Mouse (Mus musculus) hindbrain, embryonic 11.5 days (tissue): ENCODE data around the gene Polrmt. TPM values are rescaled to one million over a fixed set of nuclear protein-coding genes. Genes with fewer than 3 reads are reported as not detected.

Experiments
- ATAC-seq: fragments of 200-750 bp; cut with Nextera tagmentation; 2 replicates; pipeline ENCODE4 v1.8.0; 2017; ENCODE audit warnings: mild to moderate bottlenecking, moderate TSS enrichment, moderate library complexity; ENCODE audit not compliant: low FRiP score
- DNase-seq: peaks from one replicate; pipeline ENCODE4 v3.0.0-alpha.2; 2015; ENCODE audit warnings: low spot score
- H3K27ac ChIP-seq: fragments of 300-500 bp; sonication (generic); 2 replicates; pipeline ENCODE4 v1.5.1; 2014; ENCODE audit warnings: mild to moderate bottlenecking, low read depth, low read length
- H3K27me3 ChIP-seq: fragments of 300-500 bp; sonication (generic); 2 replicates; pipeline ENCODE4 v1.6.1; 2014; ENCODE audit warnings: mild to moderate bottlenecking, low read length, moderate library complexity, mixed read lengths; ENCODE audit not compliant: control insufficient read depth, insufficient read depth
- H3K36me3 ChIP-seq: fragments of 300-500 bp; sonication (generic); 2 replicates; pipeline ENCODE4 v1.6.1; 2014; ENCODE audit warnings: mild to moderate bottlenecking, low read length, moderate library complexity, mixed read lengths; ENCODE audit not compliant: control insufficient read depth, insufficient read depth
- H3K4me1 ChIP-seq: fragments of 300-500 bp; sonication (generic); replicated peaks from 2 replicates; pipeline ENCODE4 v1.6.1; 2014; ENCODE audit warnings: low read length, mixed read lengths; ENCODE audit not compliant: control insufficient read depth, insufficient read depth
- H3K4me2 ChIP-seq: fragments of 300-500 bp; sonication (generic); replicated peaks from 2 replicates; pipeline ENCODE4 v1.6.1; 2014; ENCODE audit warnings: mild to moderate bottlenecking, low read depth, low read length
- H3K4me3 ChIP-seq: fragments of 300-500 bp; sonication (generic); 2 replicates; pipeline ENCODE4 v1.5.1; 2014; ENCODE audit warnings: low read depth, low read length
- H3K9ac ChIP-seq: fragments of 300-500 bp; sonication (generic); 2 replicates; pipeline ENCODE4 v1.6.1; 2014; ENCODE audit warnings: low read depth, low read length
- H3K9me3 ChIP-seq: fragments of 300-500 bp; sonication (generic); 2 replicates; pipeline ENCODE4 v1.6.1; 2016; ENCODE audit warnings: low read length; ENCODE audit not compliant: control insufficient read depth
- WGBS: fragments of 180-500 bp; shearing (Covaris S2); extraction: QIAGEN DNeasy Blood & Tissue Kit; methylation state at CpG from one replicate; pipeline ENCODE4 v1.1.7; 2014; 5-methylcytosine and 5-hydroxymethylcytosine counted together
- polyA plus RNA-seq: library from polyadenylated mRNA; unstranded; fragments of >200 nt; fragmentation: Nextera tagmentation; extraction: Ambion mirVana; gene quantifications from 2 replicates; pipeline ENCODE4 v1.2.1, GENCODE M21; 2014

Gene Polrmt
- polyA plus RNA-seq, 1 experiment from 2014 or later, result 26.8 TPM

- peaks cover 9% of the 10 kb centered on the region for H3K36me3 ChIP-seq
- H3K27ac ChIP-seq, result no peak overlapping the region
- DNase-seq, result no peak
- H3K4me2 ChIP-seq, result no peak overlapping the region
- 0 out of 2 replicates have a peak, but pooled peaks cover 2% of the 10 kb centered on the region for H3K4me1 ChIP-seq
- no peak overlapping the region for H3K9ac ChIP-seq
- no peaks in the 10 kb centered on the region for H3K9me3 ChIP-seq
- H3K27me3 ChIP-seq, result no peaks in the 10 kb centered on the region
- 74% methylated on average over 3 of the region's 3 CpGs for WGBS
- ATAC-seq, result no peak
- no peak overlapping the region for H3K4me3 ChIP-seq
Measured at GRCm38 (mm10) chr10:79755854-79756253, 9.5 kb upstream of the Polrmt start.

DNA sequence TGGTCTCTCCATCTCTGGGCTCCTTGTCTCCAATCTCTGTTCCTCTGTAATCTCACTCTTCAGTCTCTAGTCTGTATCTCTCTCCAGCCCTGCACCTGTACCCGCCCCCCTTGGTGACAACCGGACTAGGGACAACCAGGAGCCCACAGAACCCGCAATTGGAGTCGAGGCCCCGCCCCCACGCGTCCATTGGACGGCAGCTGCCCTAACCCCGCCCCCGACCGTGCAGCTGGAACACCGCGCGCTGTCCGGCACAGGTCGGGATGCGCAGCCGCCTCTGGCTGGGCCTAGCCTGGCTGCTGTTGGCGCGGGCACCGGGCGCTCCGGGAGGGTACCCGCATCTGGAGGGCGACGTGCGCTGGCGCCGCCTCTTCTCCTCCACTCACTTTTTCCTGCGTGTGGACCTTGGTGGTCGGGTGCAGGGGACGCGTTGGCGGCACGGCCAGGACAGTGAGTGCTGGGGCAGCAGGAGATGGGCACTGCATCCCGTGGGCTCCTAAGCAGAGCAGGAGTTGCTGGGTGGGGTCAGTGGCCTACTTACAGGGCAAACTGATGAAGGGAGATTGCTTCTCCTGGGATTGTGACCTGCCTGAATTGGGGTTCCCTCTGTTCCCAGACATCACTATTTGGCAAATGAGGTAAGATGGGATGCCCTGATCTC lies 8.6 kb upstream of the Polrmt start, which contains the start of gene Fgf22:
Gene Fgf22, plus strand, starts transcription at position 221 of the 661 bp plus-strand sequence.
- ATAC-seq (peak; percentile 88), DNase-seq (peak; percentile 82)
- no peak within 1 kb of the TSS for H3K27ac ChIP-seq
- H3K9ac ChIP-seq, result peak within 1 kb of the TSS; percentile 53
- H3K4me2 ChIP-seq, result peak within 1 kb of the TSS; percentile 71
- peak within 1 kb of the TSS; percentile 29 for H3K4me3 ChIP-seq
- 1% methylated on average over 36 of the region's 36 CpGs for WGBS
- no peaks in the 10 kb centered on the region for H3K9me3 ChIP-seq
- 0 out of 2 replicates have a peak, but pooled peaks cover 2% of the 10 kb centered on the region for H3K4me1 ChIP-seq
- peaks cover 5% of the 10 kb centered on the region for H3K36me3 ChIP-seq
- H3K27me3 ChIP-seq, result no peaks in the 10 kb centered on the region

- Histone ChIP-seq H3K4me3 (no peak overlapping the region), H3K4me1 (no peaks in the 10 kb centered on the region), H3K4me2 (no peak overlapping the region), H3K27ac (no peak overlapping the region), H3K27me3 (no peaks in the 10 kb centered on the region), H3K9ac (no peak overlapping the region), H3K9me3 (no peaks in the 10 kb centered on the region), H3K36me3 (no peaks in the 10 kb centered on the region)
- 80% methylated on average over 6 of the region's 6 CpGs for WGBS
- DNase-seq (no peak), ATAC-seq (no peak)
Measured at GRCm38 (mm10) chr10:79748496-79748895, 2.1 kb upstream of the Polrmt start.

- H3K9me3 ChIP-seq, result no peaks in the 10 kb centered on the region
- H3K4me3 ChIP-seq, result 0 out of 2 replicates have a peak overlapping the region, but pooled peaks have one; percentile 10
- peak overlapping the region; percentile 39 for H3K4me2 ChIP-seq
- no peaks in the 10 kb centered on the region for H3K4me1 ChIP-seq
- peak; percentile 66; the same call in 1 of the 2 replicates for ATAC-seq
- no peak overlapping the region for H3K27ac ChIP-seq
- no peaks in the 10 kb centered on the region for H3K27me3 ChIP-seq
- DNase-seq, result no peak
- WGBS, result 26% methylated on average over 6 of the region's 6 CpGs
- H3K36me3 ChIP-seq, result no peaks in the 10 kb centered on the region
- no peak overlapping the region; the same call in 1 of the 2 replicates for H3K9ac ChIP-seq
Measured at GRCm38 (mm10) chr10:79746774-79747151, 382 bp upstream of the Polrmt start.

GRCm38 (mm10) chr10:79745411-79745810 lies 970 bp downstream of the Polrmt start:
- no peaks in the 10 kb centered on the region for H3K9me3 ChIP-seq
- no peak for DNase-seq
- H3K27me3 ChIP-seq, result no peaks in the 10 kb centered on the region
- no peak overlapping the region for H3K27ac ChIP-seq
- peaks cover 4% of the 10 kb centered on the region; the same call in 1 of the 2 replicates for H3K36me3 ChIP-seq
- H3K4me1 ChIP-seq, result no peaks in the 10 kb centered on the region
- no peak for ATAC-seq
- H3K4me3 ChIP-seq, result peak overlapping the region; percentile 62; the same call in 1 of the 2 replicates
- no peak overlapping the region for H3K9ac ChIP-seq
- peak overlapping the region; percentile 63 for H3K4me2 ChIP-seq
- 87% methylated on average over 3 of the region's 3 CpGs for WGBS

DNA sequence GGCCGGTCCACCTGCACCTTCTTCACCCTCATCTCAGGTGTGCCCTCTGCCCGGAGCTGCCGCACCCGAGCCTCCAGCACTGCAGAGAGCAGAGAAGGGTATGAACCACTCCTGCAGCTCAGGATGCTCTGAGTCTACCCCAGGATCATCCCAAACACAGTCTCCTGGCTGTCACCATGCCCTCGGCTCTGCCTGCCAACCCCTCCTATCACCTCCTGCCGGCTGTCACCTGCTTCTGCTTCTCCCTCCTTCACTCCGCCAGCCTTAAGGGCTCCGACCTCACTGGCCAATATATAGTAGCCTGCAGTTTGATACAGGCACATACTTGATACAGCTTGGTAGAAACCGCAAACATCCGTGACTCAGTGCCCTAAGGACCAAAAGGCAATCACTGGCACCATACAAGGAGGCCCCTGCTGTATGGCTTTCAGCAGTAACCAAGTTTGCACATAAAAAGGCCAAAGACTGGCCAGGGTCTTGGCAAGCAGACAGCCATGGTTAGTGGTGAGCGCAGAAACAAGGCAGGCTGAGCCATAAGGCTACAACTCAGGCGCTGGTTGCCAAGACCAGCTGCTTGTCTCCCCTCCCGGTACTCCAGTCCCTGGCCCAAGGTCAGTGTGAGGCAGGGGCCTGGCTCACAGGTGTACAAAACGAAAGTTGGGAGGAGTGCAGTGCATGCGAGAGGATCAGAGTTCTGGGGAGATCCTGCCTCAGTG lies 2.6 kb downstream of the Polrmt start:
- no peaks in the 10 kb centered on the region for H3K9me3 ChIP-seq
- no peak overlapping the region for H3K27ac ChIP-seq
- no peak overlapping the region for H3K4me2 ChIP-seq
- ATAC-seq (no peak), DNase-seq (no peak)
- WGBS, result 94% methylated on average over 15 of the region's 15 CpGs
- no peaks in the 10 kb centered on the region for H3K4me1 ChIP-seq
- no peaks in the 10 kb centered on the region for H3K27me3 ChIP-seq
- peaks cover 20% of the 10 kb centered on the region for H3K36me3 ChIP-seq
- no peak overlapping the region for H3K9ac ChIP-seq
- no peak overlapping the region for H3K4me3 ChIP-seq

DNA sequence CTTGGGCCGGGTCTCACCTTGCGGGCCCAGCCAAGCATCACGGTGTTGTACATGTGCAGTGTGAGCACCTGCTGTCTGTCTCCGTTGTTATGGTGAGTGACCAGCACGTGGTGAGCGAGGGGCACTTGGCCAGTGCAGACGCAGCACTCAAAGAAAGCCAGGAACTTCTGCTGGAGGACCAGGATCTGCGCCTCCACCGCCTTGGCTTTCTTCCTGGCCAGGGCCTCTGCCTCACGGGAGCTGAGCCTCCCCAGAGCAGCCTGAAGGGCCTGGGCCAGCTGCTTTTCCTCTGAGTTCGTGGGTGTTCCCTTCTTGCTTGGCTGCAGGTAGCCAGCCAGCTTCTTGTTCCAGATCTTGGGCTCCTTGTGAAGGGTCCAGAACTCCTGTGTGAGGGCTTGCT lies 3.2 kb downstream of the Polrmt start:
- ATAC-seq (no peak), DNase-seq (no peak)
- Histone ChIP-seq H3K36me3 (peaks cover 23% of the 10 kb centered on the region), H3K4me1 (no peaks in the 10 kb centered on the region), H3K9me3 (no peaks in the 10 kb centered on the region), H3K27me3 (no peaks in the 10 kb centered on the region), H3K4me2 (no peak overlapping the region), H3K4me3 (no peak overlapping the region), H3K9ac (no peak overlapping the region), H3K27ac (no peak overlapping the region)
- WGBS, result 90% methylated on average over 11 of the region's 11 CpGs

- WGBS, result 70% methylated on average over 11 of the region's 11 CpGs
- peak; percentile 43 for DNase-seq
- H3K27ac ChIP-seq, result no peak overlapping the region
Measured at GRCm38 (mm10) chr10:79740863-79741262, 5.5 kb downstream of the Polrmt start.

More at GRCm38 (mm10) chr10:79740863-79741262, 5.5 kb downstream of the Polrmt start:
- Histone ChIP-seq H3K4me3 (no peak overlapping the region), H3K27me3 (no peaks in the 10 kb centered on the region; the same call in 1 of the 2 replicates), H3K9me3 (no peaks in the 10 kb centered on the region), H3K9ac (no peak overlapping the region), H3K4me1 (no peaks in the 10 kb centered on the region), H3K36me3 (peaks cover 34% of the 10 kb centered on the region), H3K4me2 (no peak overlapping the region)
- ATAC-seq, result 0 out of 2 replicates have a peak, but pooled peaks have one; percentile 6
